Comparison of ENCODE assay signal across 27 mouse cellular contexts in genomic region chr13:17700090-17700715, GRCm38 (mm10). TPM values are rescaled to one million over a fixed set of nuclear protein-coding genes. Genes with fewer than 3 reads are reported as not detected.
A peak's percentile ranks its signal among the peaks of the same experiment; 100 is the strongest.
DNase-seq lines count a peak whose midpoint lies in the region; ATAC-seq and TF ChIP-seq lines count a peak whose summit lies in the region.
"Had no signal": no experiment of that assay in that cellular context is flagged by ENCODE, and none has a peak within 500 bp of the region (broad histone marks: within the 10 kb centered on the region; RNA-seq: fewer than 3 reads in every experiment).

No protein-coding gene starts in this region.

- H3K9me3 ChIP-seq in E14TG2a.4 (ENCODE audit: low read length) = no peaks in the 10 kb centered on the region
- H3K9me3 ChIP-seq in MEL (replicated peaks; ENCODE audit: insufficient read depth, low read length) = no peaks in the 10 kb centered on the region
- no peaks in the 10 kb centered on the region for H3K9me3 ChIP-seq in forebrain, embryonic 15.5 days
- H3K9me3 ChIP-seq: embryonic facial prominence, embryonic 13.5 days; embryonic facial prominence, embryonic 15.5 days; forebrain, embryonic 10.5 days; forebrain, embryonic 12.5 days had no signal

- TF ChIP-seq POLR2A in MEL (IDR thresholded peaks at IDR 0.05; ENCODE audit: control insufficient read depth in 1 of 2, insufficient read depth in 1 of 2, low read depth in 1 of 2, low read length in 2 of 2, poor library complexity in 1 of 2) = no peak
- no peak for TF ChIP-seq POLR2A in lung, adult 2 months (IDR thresholded peaks at IDR 0.05; ENCODE audit: borderline replicate concordance, extremely low read depth, low read depth, low read length)

- DNase-seq in ES-CJ7 (ENCODE audit: low read depth, low spot score) = peak; percentile 69
- DNase-seq in MEL (ENCODE audit: low read depth, low spot score) = no peak
- peak; percentile 60 for DNase-seq in ZHBTc4 (ENCODE audit: low read depth, low spot score)
- DNase-seq in lung, adult 2 months = no peak
- no peak for DNase-seq in adrenal gland, postnatal 4 days (ENCODE audit: low spot score in 2 of 2)
- no peak for DNase-seq in cerebellum, adult 8-10 months
- DNase-seq: adrenal gland, adult 2 months; adrenal gland, postnatal 10 days; adrenal gland, postnatal 25 days; cerebellum, adult 11-12 months; cerebellum, adult 2 months; cerebellum, adult 9-11 months; cerebellum, postnatal 14 days; cerebellum, postnatal 36 days; embryo, embryonic 11 days; gastrocnemius, adult 2 months; gastrocnemius, postnatal 10 days had no signal

- H3K27ac ChIP-seq in MEL (ENCODE audit: control insufficient read depth, low read depth, low read length) = no peak overlapping the region
- H3K27ac ChIP-seq in forebrain, embryonic 15.5 days (replicated peaks) = no peak overlapping the region
- H3K27ac ChIP-seq: embryonic facial prominence, embryonic 13.5 days; embryonic facial prominence, embryonic 15.5 days; forebrain, embryonic 10.5 days; forebrain, embryonic 12.5 days; gastrocnemius, adult 2 months had no signal

- WGBS in lung, adult 2 months = 80% methylated on average over 3 of the region's 3 CpGs
- WGBS in forebrain, embryonic 15.5 days = 79% methylated on average over 3 of the region's 3 CpGs

- peaks cover 41% of the 10 kb centered on the region for H3K79me2 ChIP-seq in MEL (ENCODE audit: control insufficient read depth, insufficient read depth, low read length, poor library complexity)

- ATAC-seq in forebrain, embryonic 15.5 days (replicated peaks) = no peak
- ATAC-seq: activated CD4-positive, CD25-positive, alpha-beta regulatory T cell, adult 4 months; forebrain, embryonic 16.5 days; Patski had no signal

- peaks cover 69% of the 10 kb centered on the region for H3K4me1 ChIP-seq in E14TG2a.4 (replicated peaks; ENCODE audit: low read depth, low read length)
- peaks cover 10 to 24% of the 10 kb centered on the region in 2 experiments for H3K4me1 ChIP-seq in MEL (ENCODE audit: control insufficient read depth in 1 of 2, insufficient read depth in 2 of 2, low read length in 2 of 2)
- no peaks in the 10 kb centered on the region for H3K4me1 ChIP-seq in lung, adult 2 months (ENCODE audit: control insufficient read depth, insufficient read depth, low read length)
- H3K4me1 ChIP-seq in forebrain, embryonic 15.5 days = peaks cover 11% of the 10 kb centered on the region
- H3K4me1 ChIP-seq: embryonic facial prominence, embryonic 13.5 days had no signal

- no peak overlapping the region for H3K9ac ChIP-seq in MEL (ENCODE audit: control insufficient read depth, low read depth, low read length, poor library complexity, severe bottlenecking)
- H3K9ac ChIP-seq in forebrain, embryonic 15.5 days (replicated peaks) = no peak overlapping the region
- H3K9ac ChIP-seq: embryonic facial prominence, embryonic 13.5 days; embryonic facial prominence, embryonic 15.5 days; forebrain, embryonic 12.5 days had no signal

- H3K4me2 ChIP-seq in forebrain, embryonic 15.5 days (replicated peaks) = no peak overlapping the region
- H3K4me2 ChIP-seq: embryonic facial prominence, embryonic 13.5 days; embryonic facial prominence, embryonic 15.5 days; forebrain, embryonic 12.5 days had no signal

- H3K27me3 ChIP-seq in E14TG2a.4 (ENCODE audit: insufficient read depth, low read length) = no peaks in the 10 kb centered on the region
- H3K27me3 ChIP-seq in MEL (ENCODE audit: control insufficient read depth in 1 of 2, insufficient read depth in 2 of 2, low read length in 2 of 2) = no peaks in the 10 kb centered on the region
- no peaks in the 10 kb centered on the region for H3K27me3 ChIP-seq in forebrain, embryonic 15.5 days
- H3K27me3 ChIP-seq: embryonic facial prominence, embryonic 13.5 days; embryonic facial prominence, embryonic 15.5 days; forebrain, embryonic 12.5 days; Patski had no signal

- TF ChIP-seq EP300 in MEL (IDR thresholded peaks at IDR 0.05; ENCODE audit: low read depth in 1 of 2, low read length in 2 of 2) = no peak

- H3K36me3 ChIP-seq in E14TG2a.4 (ENCODE audit: insufficient read depth, low read length) (peaks cover 34% of the 10 kb centered on the region), MEL (ENCODE audit: control insufficient read depth in 1 of 2, insufficient read depth in 2 of 2, low read length in 2 of 2) (peaks cover 0 to 42% of the 10 kb centered on the region in 2 experiments; a peak in 3 of 4 replicates)
- H3K36me3 ChIP-seq in forebrain, embryonic 15.5 days = no peaks in the 10 kb centered on the region

- H3K4me3 ChIP-seq in E14TG2a.4 (replicated peaks; ENCODE audit: low read length) (peak overlapping the region; percentile 24; the same call in 1 of the 2 replicates), MEL (ENCODE audit: control insufficient read depth in 1 of 2, insufficient read depth in 1 of 2, low read depth in 2 of 2, low read length in 2 of 2) (no peak overlapping the region)
- no peak overlapping the region for H3K4me3 ChIP-seq in lung, adult 2 months (replicated peaks; ENCODE audit: extremely low read depth, low read depth, low read length)
- no peak overlapping the region for H3K4me3 ChIP-seq in forebrain, embryonic 15.5 days
- H3K4me3 ChIP-seq: embryonic facial prominence, embryonic 13.5 days; embryonic facial prominence, embryonic 15.5 days; erythroblast, embryonic 14.5 days; forebrain, embryonic 10.5 days; forebrain, embryonic 12.5 days; gastrocnemius, adult 2 months had no signal

- no peak for TF ChIP-seq CTCF in E14TG2a.4 (conservative IDR thresholded peaks at IDR 0.05; ENCODE audit: low read length)
- TF ChIP-seq CTCF in MEL (IDR thresholded peaks at IDR 0.05 in 2 of 3, conservative IDR thresholded peaks at IDR 0.05 in 1 of 3; ENCODE audit: control insufficient read depth in 1 of 3, insufficient read depth in 1 of 3, low read depth in 2 of 3, low read length in 3 of 3, poor library complexity in 1 of 3, severe bottlenecking in 1 of 3) = no peak
- TF ChIP-seq CTCF in lung, adult 2 months (IDR thresholded peaks at IDR 0.05; ENCODE audit: insufficient read depth, low read length) = no peak

- TF ChIP-seq RAD21 in MEL (IDR thresholded peaks at IDR 0.05; ENCODE audit: low read depth, low read length) = no peak

TF ChIP-seq in MEL, 35 proteins besides CTCF, POLR2A, EP300 and RAD21:
- TF ChIP-seq NELFE (IDR thresholded peaks at IDR 0.05; ENCODE audit: low read depth, low read length) (no peak), ZNF384 (IDR thresholded peaks at IDR 0.05; ENCODE audit: low read depth, low read length) (peak; percentile 61)

RNA-seq across cellular contexts. Expression of gene Sugct, which starts 4.8 kb away (rescaled TPM):
- 1.0 and 1.2 TPM in 2 replicates for total RNA-seq in MEL (2012; rRNA removed)
- 1 to 10 TPM in 1 of 2 experiments, not detected in 1; 3.0 TPM for polyA plus RNA-seq in MEL (2012; ENCODE audit: insufficient read depth in 1 of 2, insufficient read length in 2 of 2, low read depth in 1 of 2, low replicate concordance in 2 of 2, missing spikeins in 1 of 2)
- polyA plus RNA-seq in lung, adult 2 months (2012; rRNA removed) = 0.63 and 1.1 TPM in 2 replicates
- total RNA-seq in adrenal gland, postnatal 4 days (2021) = 10 to 100 TPM in 1 of 2 experiments, 1 to 10 TPM in 1; 9.5 to 11.7 TPM
- 2.4 and 3.2 TPM in 2 replicates for polyA plus RNA-seq in forebrain, embryonic 15.5 days (2015; fragmentation: Nextera tagmentation; extraction: Ambion mirVana)
- polyA plus RNA-seq: erythroblast, embryonic 14.5 days had no signal

RNA-seq across cellular contexts. Expression of gene Mplkip, which starts 5.2 kb away (rescaled TPM):
- 20.1 and 21.4 TPM in 2 replicates for total RNA-seq in MEL (2012; rRNA removed)
- polyA plus RNA-seq in MEL (2012; ENCODE audit: insufficient read depth in 1 of 2, insufficient read length in 2 of 2, low read depth in 1 of 2, low replicate concordance in 2 of 2, missing spikeins in 1 of 2) = 10 to 100 TPM in 1 of 2 experiments, not detected in 1; 39.1 TPM
- polyA plus RNA-seq in lung, adult 2 months (2012; rRNA removed) = 8.9 and 12.8 TPM in 2 replicates
- total RNA-seq in adrenal gland, postnatal 4 days (2021) = 10 to 100 TPM; 24.3 to 27.5 TPM
- polyA plus RNA-seq in forebrain, embryonic 15.5 days (2015; fragmentation: Nextera tagmentation; extraction: Ambion mirVana) = 50.5 and 51.9 TPM in 2 replicates

Comparison
In these comparisons a context has a peak if more than half of its experiments do, and no peak if none do; other contexts are left out.
1. DNase-seq: peak in ES-CJ7 (single experiment) and ZHBTc4 (single experiment); none in MEL (single experiment), lung, adult 2 months (single experiment), adrenal gland, postnatal 4 days (0 of 2) and cerebellum, adult 8-10 months (single experiment).